Mouse (Mus musculus): ENCODE measurements at regions not wholly inside any gene's neighbourhood (a gene's known extent, or its start where the extent isn't known, plus 50 kb on each side); places are given as distances from the start of the nearest gene placed in this dataset.
"Not testable (repeated sequence)": the region's sequence is repeated elsewhere in the genome, so short reads cannot be mapped to it uniquely, and the experiment has no call there.

GRCm38 (mm10) chr15:91971846-91972245 is 79.1 kb upstream of the Cntn1 start:
- Histone ChIP-seq H3K27me3 (ENCODE audit: control insufficient read depth, insufficient read depth, low read length) (no peaks in the 10 kb centered on the region), H3K4me1 (replicated peaks; ENCODE audit: control insufficient read depth, insufficient read depth, low read length) (no peaks in the 10 kb centered on the region), H3K9ac (ENCODE audit: low read depth, low read length) (no peak overlapping the region), H3K9me3 (ENCODE audit: control insufficient read depth, low read length) (no peaks in the 10 kb centered on the region), H3K27ac (ENCODE audit: low read depth, low read length) (no peak overlapping the region), H3K4me2 (replicated peaks; ENCODE audit: low read depth, low read length) (no peak overlapping the region), H3K36me3 (ENCODE audit: control insufficient read depth, insufficient read depth, low read length) (no peaks in the 10 kb centered on the region), H3K4me3 (ENCODE audit: low read depth, low read length) (no peak overlapping the region)
- DNase-seq (ENCODE audit: low spot score) (no peak), ATAC-seq (ENCODE audit: low FRiP score) (no peak)
- 21% methylated on average over 5 of the region's 5 CpGs for WGBS

DNA sequence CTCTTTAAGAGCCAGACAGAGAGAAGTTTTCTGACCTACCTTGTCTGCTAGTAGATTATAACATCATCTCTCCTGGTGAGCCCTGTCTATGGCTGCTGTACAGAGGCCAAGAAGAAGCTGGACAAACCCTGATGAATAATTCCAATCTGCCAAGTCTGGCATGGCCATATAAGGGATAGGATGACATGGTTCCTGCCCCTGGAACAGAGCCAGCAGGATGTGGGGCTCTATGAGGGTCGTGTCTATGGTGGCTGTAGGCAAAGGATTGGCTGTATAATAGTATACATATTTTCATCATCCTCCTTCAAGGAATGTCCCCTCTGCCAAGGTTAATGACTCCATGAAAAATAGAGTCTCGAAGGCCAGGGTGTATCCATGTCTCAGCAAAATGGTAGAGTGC is 75.4 kb upstream of the Cntn1 start:
- H3K9me3 ChIP-seq (ENCODE audit: control insufficient read depth, low read length), result no peaks in the 10 kb centered on the region
- H3K36me3 ChIP-seq (ENCODE audit: control insufficient read depth, insufficient read depth, low read length), result no peaks in the 10 kb centered on the region
- no peak overlapping the region for H3K9ac ChIP-seq (ENCODE audit: low read depth, low read length)
- no peaks in the 10 kb centered on the region for H3K4me1 ChIP-seq (replicated peaks; ENCODE audit: control insufficient read depth, insufficient read depth, low read length)
- H3K27me3 ChIP-seq (ENCODE audit: control insufficient read depth, insufficient read depth, low read length), result no peaks in the 10 kb centered on the region
- WGBS, result 71% methylated on average over 2 of the region's 2 CpGs
- ATAC-seq (ENCODE audit: low FRiP score) (no peak), DNase-seq (ENCODE audit: low spot score) (no peak)
- H3K4me2 ChIP-seq (replicated peaks; ENCODE audit: low read depth, low read length), result no peak overlapping the region
- H3K27ac ChIP-seq (ENCODE audit: low read depth, low read length), result no peak overlapping the region
- H3K4me3 ChIP-seq (ENCODE audit: low read depth, low read length), result no peak overlapping the region

DNA sequence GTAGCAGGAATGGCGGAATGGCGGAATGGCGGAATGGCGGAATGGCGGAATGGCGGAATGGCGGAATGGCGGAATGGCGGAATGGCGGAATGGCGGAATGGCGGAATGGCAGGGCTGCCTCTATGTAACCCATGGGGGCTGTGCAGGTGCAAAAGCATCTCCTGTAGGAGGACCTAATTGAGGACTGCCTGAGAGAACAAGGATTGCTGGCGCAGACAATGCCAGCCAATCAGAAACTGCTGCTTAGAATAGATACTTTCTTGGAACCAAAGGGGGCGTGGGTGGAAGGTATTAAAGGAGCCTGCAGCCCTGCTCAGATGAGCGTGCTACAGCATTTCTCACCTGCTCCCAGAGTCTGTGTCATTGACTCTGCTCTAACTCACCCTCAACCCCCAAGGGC is 67.8 kb upstream of the Cntn1 start:
- 97% methylated on average over 15 of the region's 15 CpGs for WGBS
- H3K9ac ChIP-seq (ENCODE audit: low read depth, low read length); H3K27me3 ChIP-seq (ENCODE audit: control insufficient read depth, insufficient read depth, low read length); DNase-seq (ENCODE audit: low spot score); H3K27ac ChIP-seq (ENCODE audit: low read depth, low read length); H3K4me3 ChIP-seq (ENCODE audit: low read depth, low read length); H3K4me2 ChIP-seq (replicated peaks; ENCODE audit: low read depth, low read length); H3K36me3 ChIP-seq (ENCODE audit: control insufficient read depth, insufficient read depth, low read length); H3K9me3 ChIP-seq (ENCODE audit: control insufficient read depth, low read length); H3K4me1 ChIP-seq (replicated peaks; ENCODE audit: control insufficient read depth, insufficient read depth, low read length); ATAC-seq (ENCODE audit: low FRiP score): not testable (repeated sequence)

- Histone ChIP-seq H3K36me3 (ENCODE audit: control insufficient read depth, insufficient read depth, low read length) (no peaks in the 10 kb centered on the region), H3K27me3 (ENCODE audit: control insufficient read depth, insufficient read depth, low read length) (no peaks in the 10 kb centered on the region), H3K4me2 (replicated peaks; ENCODE audit: low read depth, low read length) (no peak overlapping the region), H3K4me3 (ENCODE audit: low read depth, low read length) (no peak overlapping the region), H3K27ac (ENCODE audit: low read depth, low read length) (no peak overlapping the region), H3K4me1 (replicated peaks; ENCODE audit: control insufficient read depth, insufficient read depth, low read length) (no peaks in the 10 kb centered on the region), H3K9me3 (ENCODE audit: control insufficient read depth, low read length) (no peaks in the 10 kb centered on the region), H3K9ac (ENCODE audit: low read depth, low read length) (no peak overlapping the region)
- DNase-seq (ENCODE audit: low spot score) (no peak), ATAC-seq (ENCODE audit: low FRiP score) (no peak)
- WGBS, result 89% methylated on average over 6 of the region's 6 CpGs
These were observed 50.9 kb upstream of the Cntn1 start for GRCm38 (mm10) chr15:92000086-92000485.
